Mouse (Mus musculus): ENCODE data around the gene Fam92b.

The Fam92b gene

GRCm38 (mm10) chr8:120177318-120178123, at the start of gene Fam92b:
Gene Fam92b, minus strand, starts transcription at chr8:120177466.
- peak; percentile 17 to 23 for DNase-seq

- no peak for DNase-seq
Observed at GRCm38 (mm10) chr8:120225421-120226151, 48.3 kb upstream of the Fam92b start.

GRCm38 (mm10) chr8:120224521-120225420, 47.5 kb upstream of the Fam92b start:
- DNase-seq = no peak

- DNase-seq = no peak
Observed at GRCm38 (mm10) chr8:120222548-120222947, 45.3 kb upstream of the Fam92b start.

GRCm38 (mm10) chr8:120216855-120217830, 39.9 kb upstream of the Fam92b start:
- no peak for DNase-seq

- no peak for DNase-seq
Observed at GRCm38 (mm10) chr8:120215416-120216141, 38.3 kb upstream of the Fam92b start.

GRCm38 (mm10) chr8:120213939-120214338, 36.7 kb upstream of the Fam92b start:
- DNase-seq = peak in 1 of 2 experiments; percentile 16

GRCm38 (mm10) chr8:120213229-120213628, 36.0 kb upstream of the Fam92b start:
- no peak for DNase-seq

GRCm38 (mm10) chr8:120212596-120212995, 35.3 kb upstream of the Fam92b start:
- no peak for DNase-seq

- no peak for DNase-seq
Observed at GRCm38 (mm10) chr8:120211345-120211744, 34.1 kb upstream of the Fam92b start.

GRCm38 (mm10) chr8:120208113-120208512, 30.8 kb upstream of the Fam92b start:
- DNase-seq = no peak

- no peak for DNase-seq
Observed at GRCm38 (mm10) chr8:120207364-120207763, 30.1 kb upstream of the Fam92b start.

GRCm38 (mm10) chr8:120205916-120206315, 28.6 kb upstream of the Fam92b start:
- DNase-seq = no peak

- DNase-seq = no peak
Observed at GRCm38 (mm10) chr8:120204736-120205360, 27.6 kb upstream of the Fam92b start.

- no peak for DNase-seq
Observed at GRCm38 (mm10) chr8:120202546-120202945, 25.3 kb upstream of the Fam92b start.

GRCm38 (mm10) chr8:120201351-120201750, 24.1 kb upstream of the Fam92b start:
- DNase-seq = no peak

- DNase-seq = no peak
Observed at GRCm38 (mm10) chr8:120192118-120192517, 14.9 kb upstream of the Fam92b start.

GRCm38 (mm10) chr8:120191633-120192032, 14.4 kb upstream of the Fam92b start:
- DNase-seq = no peak

- peak; percentile 35 to 37 for DNase-seq
Observed at GRCm38 (mm10) chr8:120190810-120191413, 13.6 kb upstream of the Fam92b start.

Measured in spleen, adult 18-20 months (tissue).